Mouse (Mus musculus) heart, postnatal 0 days (tissue): ENCODE data around the gene Tnfsf12. TPM values are rescaled to one million over a fixed set of nuclear protein-coding genes. Genes with fewer than 3 reads are reported as not detected.
"Not testable (repeated sequence)": the region's sequence is repeated elsewhere in the genome, so short reads cannot be mapped to it uniquely, and the experiment has no call there.

Source experiments
- ATAC-seq: fragments of 200-750 bp; cut with Nextera tagmentation; 2 replicates; pipeline ENCODE4 v1.8.0; 2017; ENCODE audit warnings: low read depth, moderate number of reproducible peaks, moderate library complexity; ENCODE audit not compliant: insufficient read depth
- DNase-seq: peaks from one replicate; pipeline ENCODE4 v3.0.0-alpha.2; 2016; ENCODE audit warnings: low spot score
- H3K27ac ChIP-seq: fragments of 300-500 bp; sonication (generic); 2 replicates; pipeline ENCODE4 v1.5.1; 2014; ENCODE audit warnings: low read depth, mild to moderate bottlenecking
- H3K27me3 ChIP-seq: fragments of 300-500 bp; sonication (generic); 2 replicates; pipeline ENCODE4 v1.6.1; 2014; ENCODE audit warnings: low read length, mixed read lengths; ENCODE audit not compliant: control insufficient read depth, insufficient read depth
- H3K36me3 ChIP-seq: fragments of 300-500 bp; sonication (generic); replicated peaks from 2 replicates; pipeline ENCODE4 v1.6.1; 2014; ENCODE audit warnings: low read length, mixed read lengths; ENCODE audit not compliant: control insufficient read depth, insufficient read depth
- H3K4me1 ChIP-seq: fragments of 300-500 bp; sonication (generic); 2 replicates; pipeline ENCODE4 v1.6.1; 2014; ENCODE audit warnings: antibody characterized with exemption; ENCODE audit not compliant: control insufficient read depth, insufficient read depth
- H3K4me2 ChIP-seq: fragments of 300-500 bp; sonication (generic); 2 replicates; pipeline ENCODE4 v1.6.1; 2014; ENCODE audit warnings: low read depth, mild to moderate bottlenecking, low read length, moderate library complexity
- H3K4me3 ChIP-seq: fragments of 300-500 bp; sonication (generic); 2 replicates; pipeline ENCODE4 v1.5.1; 2014; ENCODE audit warnings: low read depth, low read length
- H3K9ac ChIP-seq: fragments of 300-500 bp; sonication (generic); replicated peaks from 2 replicates; pipeline ENCODE4 v1.6.1; 2014; ENCODE audit warnings: low read depth, low read length, mixed read lengths
- H3K9me3 ChIP-seq: fragments of 300-500 bp; sonication (generic); replicated peaks from 2 replicates; pipeline ENCODE4 v1.6.1; 2016; ENCODE audit warnings: low read length; ENCODE audit not compliant: control insufficient read depth
- CTCF ChIP-seq: IDR thresholded peaks from 2 replicates; pipeline ENCODE4 v1.5.1; 2016; ENCODE audit warnings: antibody characterized with exemption, control low read depth, low read depth
- EP300 ChIP-seq: IDR thresholded peaks from 2 replicates; pipeline ENCODE4 v1.6.1; 2016; ENCODE audit warnings: antibody characterized with exemption, low read depth
- WGBS: fragments of 180-500 bp; shearing (Covaris S2); extraction: QIAGEN DNeasy Blood & Tissue Kit; methylation state at CpG from one replicate; pipeline ENCODE4 v1.1.7; 2014; 5-methylcytosine and 5-hydroxymethylcytosine counted together
- polyA plus RNA-seq: library from polyadenylated mRNA; unstranded; fragments of >200 nt; fragmentation: Nextera tagmentation; extraction: Ambion mirVana; gene quantifications from 2 replicates; pipeline ENCODE4 v1.2.1, GENCODE M21; 2015
- total RNA-seq: library from RNA; depleted of rRNA; stranded (reverse); fragments of >200 nt; gene quantifications from 2 replicates; pipeline ENCODE4 v1.2.3, GENCODE M21; 2014; ENCODE audit warnings: low replicate concordance

The Tnfsf12 gene
- total and polyA plus RNA-seq, 2 experiments from 2014 or later = 5.3 to 9.3 TPM

DNA sequence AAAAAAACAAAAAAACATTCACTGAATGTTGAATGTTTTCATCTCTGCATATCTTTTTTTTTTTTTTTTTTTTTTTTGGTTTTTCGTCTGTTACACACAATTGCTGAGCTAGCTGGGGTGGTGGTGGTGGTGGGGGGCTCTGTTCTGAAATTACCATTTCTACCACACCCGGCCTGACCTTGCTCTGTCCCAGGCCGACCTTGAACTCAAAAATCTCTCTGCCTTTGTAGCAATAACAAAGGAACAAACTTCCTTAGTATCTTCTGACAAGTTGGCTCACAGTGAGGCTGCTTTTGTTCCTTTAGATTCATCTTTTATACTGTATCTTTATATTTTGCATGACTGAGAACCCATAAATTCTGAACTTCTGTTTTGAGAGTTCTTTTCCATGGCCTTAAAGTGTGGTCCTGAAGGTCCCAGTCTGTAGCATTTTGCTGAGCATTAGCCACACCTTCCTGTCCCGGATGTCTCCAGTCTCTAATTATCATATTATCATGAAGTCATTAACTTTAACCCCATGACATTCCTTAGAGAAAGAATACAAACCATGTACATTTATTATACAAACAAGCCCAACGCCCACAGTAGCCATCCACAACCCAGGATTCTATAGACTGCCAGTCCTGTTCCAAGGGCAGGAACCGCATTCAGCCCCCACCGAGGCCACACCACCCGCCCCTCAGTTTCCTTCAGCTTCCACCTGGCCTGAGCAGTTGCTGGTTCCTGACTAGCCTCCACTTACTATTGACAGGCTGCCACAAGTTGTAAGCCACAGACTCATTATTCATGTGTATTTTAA is 8.4 kb upstream of the Tnfsf12 start:
- no peaks in the 10 kb centered on the region for H3K36me3 ChIP-seq
- H3K4me1 ChIP-seq = peaks cover 15% of the 10 kb centered on the region; the same call in 1 of the 2 replicates
- H3K27me3 ChIP-seq = no peaks in the 10 kb centered on the region
- no peak for ATAC-seq
- no peak for TF ChIP-seq EP300
- no peak for TF ChIP-seq CTCF
- H3K9me3 ChIP-seq = no peaks in the 10 kb centered on the region
- no peak overlapping the region for H3K9ac ChIP-seq
- no peak overlapping the region for H3K4me3 ChIP-seq
- WGBS = 56% methylated on average over 8 of the region's 8 CpGs
- no peak overlapping the region for H3K27ac ChIP-seq
- no peak overlapping the region for H3K4me2 ChIP-seq
- no peak for DNase-seq

DNA sequence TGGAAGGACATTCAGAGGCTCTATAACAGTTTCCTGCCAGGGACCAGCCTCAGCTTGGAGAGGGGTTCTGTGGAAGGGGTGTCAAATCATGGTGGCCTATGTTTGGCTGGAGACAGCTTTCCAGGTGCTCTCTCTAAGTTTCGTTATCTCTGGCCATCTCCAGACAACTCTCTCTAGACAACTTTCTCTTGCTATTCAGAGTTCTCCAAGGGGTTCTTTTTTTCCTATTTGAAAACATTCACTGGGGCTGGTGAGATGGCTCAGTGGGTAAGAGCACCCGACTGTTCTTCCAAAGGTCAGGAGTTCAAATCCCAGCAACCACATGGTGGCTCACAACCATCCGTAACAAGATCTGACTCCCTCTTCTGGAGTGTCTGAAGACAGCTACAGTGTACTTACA is 7.7 kb upstream of the Tnfsf12 start:
- not testable (repeated sequence) for H3K36me3 ChIP-seq, H3K27me3 ChIP-seq, H3K4me2 ChIP-seq, H3K9me3 ChIP-seq, H3K4me3 ChIP-seq, H3K27ac ChIP-seq, DNase-seq, ATAC-seq, H3K9ac ChIP-seq
- H3K4me1 ChIP-seq = peaks cover 15% of the 10 kb centered on the region; the same call in 1 of the 2 replicates
- 91% methylated on average over 2 of the region's 3 CpGs for WGBS

DNA sequence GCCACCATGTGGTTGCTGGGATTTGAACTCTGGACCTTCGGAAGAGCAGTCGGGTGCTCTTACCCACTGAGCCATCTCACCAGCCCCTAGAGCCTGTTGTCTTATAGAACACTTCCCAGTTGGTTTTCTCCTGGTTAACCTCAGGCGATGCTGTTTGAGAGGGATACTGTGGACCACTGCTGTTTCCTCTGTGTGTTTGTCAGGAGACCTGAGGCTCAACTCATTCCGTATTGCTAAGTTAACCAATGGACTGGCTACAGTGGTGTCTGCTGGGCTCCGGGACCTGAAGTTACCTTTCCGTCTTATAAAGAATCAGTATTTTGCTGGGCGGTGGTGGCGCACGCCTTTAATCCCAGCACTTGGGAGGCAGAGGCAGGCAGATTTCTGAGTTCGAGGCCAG is 7.2 kb upstream of the Tnfsf12 start:
- H3K9me3 ChIP-seq, H3K27me3 ChIP-seq, DNase-seq, H3K4me3 ChIP-seq, H3K27ac ChIP-seq, H3K9ac ChIP-seq, H3K36me3 ChIP-seq, H3K4me2 ChIP-seq, ATAC-seq: not testable (repeated sequence)
- 95% methylated on average over 9 of the region's 10 CpGs for WGBS
- peaks cover 15% of the 10 kb centered on the region; the same call in 1 of the 2 replicates for H3K4me1 ChIP-seq

DNA sequence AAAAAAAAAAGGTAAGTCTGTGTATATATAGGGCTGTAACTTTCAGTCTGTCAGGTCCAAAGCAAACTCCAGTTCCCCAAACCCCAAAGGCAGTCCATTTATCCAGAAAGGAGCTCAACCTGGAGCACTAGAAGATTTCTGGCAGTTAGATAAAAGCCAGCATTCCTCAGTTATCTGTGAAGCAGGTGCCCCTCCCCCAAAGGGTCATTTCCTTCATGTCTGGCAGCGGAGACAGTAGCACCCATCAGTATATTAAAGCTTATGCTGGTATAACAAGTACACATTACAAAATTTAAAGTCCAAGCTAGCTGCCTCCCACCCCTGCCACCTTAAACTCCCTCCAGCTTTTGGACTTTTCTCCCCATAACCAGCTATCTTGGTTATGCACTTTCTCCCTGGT is 3.9 kb upstream of the Tnfsf12 start:
- TF ChIP-seq CTCF = no peak
- TF ChIP-seq EP300 = no peak
- Histone ChIP-seq H3K9me3 (no peaks in the 10 kb centered on the region), H3K27ac (no peak overlapping the region), H3K4me3 (no peak overlapping the region), H3K4me2 (no peak overlapping the region), H3K27me3 (no peaks in the 10 kb centered on the region), H3K9ac (no peak overlapping the region), H3K36me3 (no peaks in the 10 kb centered on the region), H3K4me1 (peaks cover 9% of the 10 kb centered on the region; the same call in 1 of the 2 replicates)
- 3% methylated on average over 1 of the region's 1 CpGs for WGBS
- no peak for ATAC-seq
- DNase-seq = no peak

DNA sequence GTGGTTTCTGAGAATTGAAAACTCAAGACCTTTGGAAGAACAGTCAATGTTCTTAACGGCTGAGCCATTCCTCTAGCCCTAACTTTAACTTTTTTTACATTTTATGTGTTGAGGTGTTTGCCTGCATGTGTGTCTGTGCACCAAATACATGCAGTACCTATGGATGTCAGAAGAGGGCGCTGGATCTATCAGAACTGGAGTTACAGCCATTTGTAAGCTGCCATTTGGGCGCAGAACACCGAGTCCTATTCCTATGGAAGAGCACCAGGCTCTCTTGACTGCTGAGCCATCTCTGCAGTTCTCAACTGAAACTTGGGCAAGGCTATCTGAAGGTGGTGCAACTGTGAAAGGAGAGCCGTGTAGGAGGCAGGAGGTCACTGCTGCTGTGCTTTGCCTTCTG is 2.9 kb upstream of the Tnfsf12 start:
- ATAC-seq = no peak
- no peak overlapping the region for H3K4me2 ChIP-seq

DNA sequence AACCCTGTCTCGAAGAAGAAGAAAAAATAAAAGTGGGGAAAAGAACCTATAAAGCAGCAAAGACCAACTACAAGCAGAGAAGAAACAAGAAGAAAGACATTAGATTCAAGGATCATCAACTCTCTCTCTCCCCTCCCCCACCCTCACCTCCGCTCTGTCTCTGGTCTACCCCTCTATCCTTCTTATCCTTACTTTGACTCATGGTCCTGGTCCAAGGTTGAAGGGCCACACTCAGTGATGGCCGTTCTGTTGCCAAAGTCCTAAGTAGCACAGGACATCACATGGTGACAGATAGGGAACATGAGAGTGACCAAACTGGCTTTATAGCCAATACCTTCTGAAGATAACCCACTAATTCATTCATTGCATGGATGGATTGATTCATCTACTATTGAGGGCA is 1.7 kb upstream of the Tnfsf12 start:
- ATAC-seq = no peak
- no peaks in the 10 kb centered on the region for H3K36me3 ChIP-seq
- DNase-seq = no peak
- TF ChIP-seq CTCF (no peak), EP300 (no peak)
- H3K9ac ChIP-seq = no peak overlapping the region
- H3K27me3 ChIP-seq = no peaks in the 10 kb centered on the region
- H3K4me2 ChIP-seq = no peak overlapping the region
- no peaks in the 10 kb centered on the region for H3K9me3 ChIP-seq
- H3K4me1 ChIP-seq = peaks cover 9% of the 10 kb centered on the region; the same call in 1 of the 2 replicates
- no peak overlapping the region for H3K27ac ChIP-seq
- H3K4me3 ChIP-seq = no peak overlapping the region
- WGBS = 76% methylated on average over 3 of the region's 3 CpGs

More for the DNA sequence above, 2.9 kb upstream of the Tnfsf12 start:
- no peaks in the 10 kb centered on the region for H3K36me3 ChIP-seq
- 70% methylated on average over 5 of the region's 5 CpGs for WGBS
- H3K4me3 ChIP-seq = no peak overlapping the region
- H3K27me3 ChIP-seq = no peaks in the 10 kb centered on the region
- DNase-seq = no peak
- no peak overlapping the region for H3K27ac ChIP-seq
- H3K4me1 ChIP-seq = peaks cover 9% of the 10 kb centered on the region; the same call in 1 of the 2 replicates
- H3K9ac ChIP-seq = no peak overlapping the region
- TF ChIP-seq CTCF = no peak
- no peaks in the 10 kb centered on the region for H3K9me3 ChIP-seq
